Mouse (Mus musculus): ENCODE data around the gene Mcrs1. TPM values are rescaled to one million over a fixed set of nuclear protein-coding genes. Genes with fewer than 3 reads are reported as not detected.

Mcrs1 gene
- 94.4 and 134 TPM in 2 replicates for polyA plus RNA-seq (2012; ENCODE audit: low replicate concordance)

GRCm38 (mm10) chr15:99251626-99252380, at the start of gene Mcrs1:
TSS of gene Mcrs1 (minus strand) at chr15:99251961.

GRCm38 (mm10) chr15:99295484-99295981, 43.8 kb upstream of the Mcrs1 start, which contains the start of gene Fam186b:
TSS of gene Fam186b (minus strand) at chr15:99295888.

GRCm38 (mm10) chr15:99294813-99295374, 43.1 kb upstream of the Mcrs1 start, which contains the start of gene Prpf40b:
TSS of gene Prpf40b (plus strand) at chr15:99295087.

GRCm38 (mm10) chr15:99224208-99224911, 27.4 kb downstream of the Mcrs1 start, which contains the start of gene Kcnh3:
TSS of gene Kcnh3 (plus strand) at chr15:99224861.

Other genes starting within 250 kb of the Mcrs1 start
- gene Tuba1c, start 222.1 kb downstream of the Mcrs1 start, polyA plus RNA-seq (2012; ENCODE audit: low replicate concordance): 19.2 and 36.8 TPM in 2 replicates
- 0.46 and 0.80 TPM in 2 replicates for gene Prph, start 196.8 kb downstream of the Mcrs1 start, polyA plus RNA-seq (2012; ENCODE audit: low replicate concordance)
- 6.6 and 16.6 TPM in 2 replicates for gene Troap, start 177.4 kb downstream of the Mcrs1 start, polyA plus RNA-seq (2012; ENCODE audit: low replicate concordance)
- gene C1ql4, start 164.1 kb downstream of the Mcrs1 start, polyA plus RNA-seq (2012; ENCODE audit: low replicate concordance): 0.33 TPM in 1 of 2 replicates, not detected in the other
- 0.07 TPM in 1 of 2 replicates, not detected in the other for gene Dnajc22, start 158.8 kb downstream of the Mcrs1 start, polyA plus RNA-seq (2012; ENCODE audit: low replicate concordance)
- gene Spats2, start 126.0 kb downstream of the Mcrs1 start, polyA plus RNA-seq (2012; ENCODE audit: low replicate concordance): 0.77 and 1.1 TPM in 2 replicates
- gene Kcnh3, start 27.1 kb downstream of the Mcrs1 start, polyA plus RNA-seq (2012; ENCODE audit: low replicate concordance): 1.5 and 1.7 TPM in 2 replicates
- 26.5 and 52.4 TPM in 2 replicates for gene Prpf40b, start 43.1 kb upstream of the Mcrs1 start, polyA plus RNA-seq (2012; ENCODE audit: low replicate concordance)
- 0.10 TPM in 1 of 2 replicates, not detected in the other for gene Fam186b, start 43.9 kb upstream of the Mcrs1 start, polyA plus RNA-seq (2012; ENCODE audit: low replicate concordance)
- gene Fmnl3, start 118.5 kb upstream of the Mcrs1 start, polyA plus RNA-seq (2012; ENCODE audit: low replicate concordance): 32.9 and 50.9 TPM in 2 replicates
- gene Tmbim6, start 140.9 kb upstream of the Mcrs1 start, polyA plus RNA-seq (2012; ENCODE audit: low replicate concordance): 269 and 344 TPM in 2 replicates
- gene Nckap5l, start 205.8 kb upstream of the Mcrs1 start, polyA plus RNA-seq (2012; ENCODE audit: low replicate concordance): 29.9 and 69.3 TPM in 2 replicates
- 8.0 and 15.4 TPM in 2 replicates for gene Bcdin3d, start 222.8 kb upstream of the Mcrs1 start, polyA plus RNA-seq (2012; ENCODE audit: low replicate concordance)

Data from hematopoietic multipotent progenitor cell, adult 10-12 weeks (in vitro differentiated cells).